Mouse (Mus musculus) liver, adult 2 months (tissue): Measurements from ENCODE around the gene Tmem95.

Experiments used
- CTCF ChIP-seq: fragments of 200-500 bp; IDR thresholded peaks from 2 replicates; pipeline ENCODE4 v1.5.1; 2011; ENCODE audit warnings: low read depth, low read length, control low read depth
- POLR2A ChIP-seq: fragments of 200-500 bp; IDR thresholded peaks from 2 replicates; pipeline ENCODE4 v1.6.1; 2011; ENCODE audit warnings: low read length, control low read depth; ENCODE audit not compliant: insufficient read depth; ENCODE audit errors: extremely low read depth

GRCm38 (mm10) chr11:69919661-69920265 lies 41.9 kb upstream of the Tmem95 start:
- TF ChIP-seq POLR2A, result no peak
- TF ChIP-seq CTCF, result no peak
